Mouse (Mus musculus) neutrophil, adult 5-6 weeks (primary cell): ENCODE measurements around the gene Ice1. TPM values are rescaled to one million over a fixed set of nuclear protein-coding genes. Genes with fewer than 3 reads are reported as not detected.

Experiments used
- ATAC-seq: fragments of 151-379, 151-347 bp; 2 replicates; pipeline ENCODE4 v1.8.0; 2017; ENCODE audit warnings: mild to moderate bottlenecking, moderate TSS enrichment; ENCODE audit not compliant: insufficient number of reproducible peaks, poor library complexity, low FRiP score, severe bottlenecking; ENCODE audit errors: extremely low read depth
- total RNA-seq: library from RNA; stranded (forward); fragments of 200-1000 nt; gene quantifications from 2 replicates; pipeline ENCODE4 v1.2.3, GENCODE M21; 2017

Gene Ice1
- 71.3 and 77.3 TPM in 2 replicates for total RNA-seq

- no peak for ATAC-seq
Observed at GRCm38 (mm10) chr13:70637282-70637661, at the start of gene Ice1. Gene Ice1, minus strand, starts transcription at chr13:70637634.

GRCm38 (mm10) chr13:70685825-70686224, 48.4 kb upstream of the Ice1 start:
- no peak for ATAC-seq

DNA sequence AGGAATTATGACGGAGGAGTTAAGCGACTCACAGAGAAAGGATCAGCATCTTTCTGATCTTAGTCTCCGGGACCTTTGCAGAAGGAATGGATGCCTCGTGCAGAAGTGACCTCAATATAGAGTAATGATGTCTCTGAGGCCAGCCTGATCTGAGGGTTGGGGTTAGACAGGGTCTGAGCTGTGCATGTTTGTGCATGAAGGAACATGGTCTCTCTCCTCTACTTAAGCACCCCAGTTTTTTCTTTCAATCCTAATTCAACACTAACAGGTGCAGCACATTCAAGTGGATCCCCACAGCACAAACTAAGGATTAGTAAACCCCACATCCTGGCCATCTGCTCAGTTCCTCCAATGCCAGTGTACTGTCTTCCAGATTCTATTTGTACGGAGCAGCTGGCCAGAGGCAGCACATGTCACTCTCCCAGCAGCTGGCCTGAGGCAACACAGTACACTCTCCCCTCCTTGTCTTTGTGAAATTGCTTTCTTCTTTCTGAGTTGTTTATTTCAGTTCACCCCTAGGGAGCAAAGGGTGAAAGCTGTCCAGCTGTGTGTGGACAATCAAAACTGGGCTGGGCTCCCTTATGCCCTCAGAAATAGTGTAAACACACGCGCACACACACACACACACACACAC, 47.7 kb upstream of the Ice1 start:
- ATAC-seq: no peak

DNA sequence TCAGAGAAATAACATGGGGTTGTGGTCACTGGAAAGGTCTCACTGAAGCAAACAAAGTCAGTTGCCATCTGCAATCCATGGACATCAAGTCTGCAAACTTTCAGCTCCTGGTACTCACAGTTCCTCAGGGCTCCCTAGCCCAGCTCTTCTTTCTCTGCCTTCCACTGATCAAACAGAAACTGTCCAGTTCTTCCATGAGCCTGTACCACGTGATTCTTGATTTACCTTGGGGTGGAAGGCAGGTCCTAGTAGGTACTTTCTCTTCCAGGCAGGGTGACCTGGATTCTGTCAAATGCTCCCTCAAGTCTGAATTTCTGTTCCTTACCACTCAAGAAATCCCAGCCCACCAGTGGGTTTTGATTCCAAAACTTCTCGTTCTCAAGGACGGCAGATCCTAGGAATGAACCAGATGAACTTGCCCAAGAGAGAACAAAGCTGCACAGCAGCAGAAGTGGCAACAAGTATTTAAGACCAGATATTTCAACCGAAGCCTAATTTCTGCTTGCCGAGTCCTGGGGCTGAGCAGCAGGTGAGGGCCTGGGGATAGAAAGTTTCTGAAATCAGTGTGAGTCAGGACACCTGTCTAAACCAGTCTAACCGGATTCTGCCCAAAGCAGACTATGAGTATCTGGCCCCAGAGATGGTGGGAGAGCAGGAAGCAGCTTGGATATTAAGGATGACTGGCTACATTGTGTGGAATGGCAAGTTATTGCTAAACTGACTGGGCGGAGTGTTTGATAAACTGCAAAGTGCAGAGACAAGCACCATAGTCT, 44.2 kb upstream of the Ice1 start:
- ATAC-seq: no peak

DNA sequence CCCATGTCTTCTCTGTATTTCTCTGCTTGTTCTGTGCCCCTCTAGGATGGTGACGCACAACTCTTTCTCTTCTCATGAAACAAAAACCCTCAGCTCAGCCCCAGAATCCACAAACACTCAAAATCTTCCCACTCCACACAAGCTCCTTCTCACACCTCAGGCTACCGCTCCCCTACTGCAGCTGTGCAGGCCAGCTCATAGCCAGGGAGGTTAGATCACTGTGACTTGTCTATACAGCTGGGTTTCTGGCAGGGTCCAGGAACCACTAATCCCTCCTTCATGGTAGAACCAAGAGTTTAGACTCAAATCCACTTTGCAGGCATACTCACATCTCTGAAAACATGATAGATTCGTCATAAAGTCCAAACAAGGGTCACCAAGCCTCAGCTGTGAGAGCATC, 42.9 kb upstream of the Ice1 start:
- no peak for ATAC-seq

- ATAC-seq: no peak
Observed at GRCm38 (mm10) chr13:70677689-70678088, 40.3 kb upstream of the Ice1 start.

- no peak for ATAC-seq
Observed at GRCm38 (mm10) chr13:70676243-70677183, 39.1 kb upstream of the Ice1 start.

DNA sequence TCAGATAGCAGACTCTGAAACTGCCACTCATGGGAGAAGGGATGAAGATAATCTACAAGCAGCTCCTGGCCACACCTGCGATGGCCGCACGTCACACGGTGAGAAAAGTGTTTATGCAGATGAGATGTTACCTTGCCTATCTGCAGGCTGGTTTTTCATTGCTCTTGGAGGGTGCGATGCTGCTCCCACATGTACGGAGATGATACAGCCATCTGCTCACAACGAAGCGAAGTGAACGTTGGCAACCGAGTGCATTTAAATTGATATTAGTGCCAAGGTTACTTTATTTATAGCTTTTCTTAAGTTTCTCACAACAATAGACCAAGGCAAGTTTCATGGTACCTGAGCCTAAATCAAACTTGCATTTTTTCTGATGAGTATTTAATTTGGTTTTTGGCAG, 37.6 kb upstream of the Ice1 start:
- ATAC-seq: no peak

GRCm38 (mm10) chr13:70670080-70670479, 32.6 kb upstream of the Ice1 start:
- ATAC-seq: no peak

DNA sequence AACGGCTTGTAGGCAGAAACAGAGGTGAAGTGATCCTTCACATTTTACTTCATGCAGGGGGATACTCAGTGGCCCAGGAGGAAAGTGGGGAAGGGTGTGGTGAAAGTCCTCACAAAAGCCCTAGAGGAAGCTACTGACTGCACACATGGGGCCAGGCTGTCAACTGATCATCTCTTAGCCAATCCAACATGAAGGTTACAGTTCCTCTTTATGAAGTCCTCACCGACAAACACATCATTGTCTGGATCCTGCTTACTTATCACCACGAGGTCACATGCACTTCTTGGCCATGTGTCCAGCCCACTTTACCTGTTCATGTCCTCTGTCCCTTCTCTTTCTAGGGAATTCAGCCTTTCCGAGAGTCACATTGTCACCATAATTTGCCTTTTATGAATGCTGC, 22.3 kb upstream of the Ice1 start:
- ATAC-seq: 0 out of 2 replicates have a peak, but pooled peaks have one; percentile 51

DNA sequence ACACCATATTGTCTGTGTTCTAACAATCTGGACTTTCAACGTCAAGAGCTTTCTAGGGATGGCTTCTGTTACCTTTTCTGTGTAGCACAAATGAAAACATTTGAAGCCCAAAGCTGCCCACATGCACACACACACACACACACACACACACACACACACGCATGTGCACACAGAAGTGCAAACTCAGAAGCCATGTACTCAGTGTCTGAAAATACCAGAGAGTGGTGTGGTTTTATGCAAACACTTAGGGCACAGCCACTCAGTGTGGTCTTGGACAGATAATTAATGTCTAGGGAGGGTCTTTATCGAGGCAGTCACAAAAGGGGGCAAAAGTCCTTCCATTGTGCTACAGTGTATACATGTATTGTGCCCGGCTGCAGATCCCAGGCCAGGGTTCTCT, 19.3 kb upstream of the Ice1 start:
- no peak for ATAC-seq

DNA sequence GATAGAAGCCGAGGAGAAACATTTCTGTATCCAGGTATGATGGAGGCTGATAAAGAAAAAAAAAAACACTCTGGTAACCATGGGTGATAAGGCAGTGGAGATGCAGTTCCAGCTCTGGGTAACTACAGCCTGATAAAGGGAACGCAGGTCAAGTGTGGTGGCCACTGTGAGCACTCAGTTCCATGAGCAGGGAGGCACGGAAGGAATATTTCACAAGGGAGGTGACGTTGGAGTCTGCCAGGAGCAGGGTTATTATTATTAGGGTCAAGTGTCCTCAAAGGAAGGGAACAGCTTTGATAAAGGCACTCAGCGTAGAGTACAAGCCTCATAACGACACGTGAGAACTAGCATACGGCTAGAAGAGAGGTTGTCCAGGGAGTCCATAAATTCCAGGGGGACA, 18.9 kb upstream of the Ice1 start:
- ATAC-seq: no peak

GRCm38 (mm10) chr13:70655570-70655969, 18.1 kb upstream of the Ice1 start:
- no peak for ATAC-seq

DNA sequence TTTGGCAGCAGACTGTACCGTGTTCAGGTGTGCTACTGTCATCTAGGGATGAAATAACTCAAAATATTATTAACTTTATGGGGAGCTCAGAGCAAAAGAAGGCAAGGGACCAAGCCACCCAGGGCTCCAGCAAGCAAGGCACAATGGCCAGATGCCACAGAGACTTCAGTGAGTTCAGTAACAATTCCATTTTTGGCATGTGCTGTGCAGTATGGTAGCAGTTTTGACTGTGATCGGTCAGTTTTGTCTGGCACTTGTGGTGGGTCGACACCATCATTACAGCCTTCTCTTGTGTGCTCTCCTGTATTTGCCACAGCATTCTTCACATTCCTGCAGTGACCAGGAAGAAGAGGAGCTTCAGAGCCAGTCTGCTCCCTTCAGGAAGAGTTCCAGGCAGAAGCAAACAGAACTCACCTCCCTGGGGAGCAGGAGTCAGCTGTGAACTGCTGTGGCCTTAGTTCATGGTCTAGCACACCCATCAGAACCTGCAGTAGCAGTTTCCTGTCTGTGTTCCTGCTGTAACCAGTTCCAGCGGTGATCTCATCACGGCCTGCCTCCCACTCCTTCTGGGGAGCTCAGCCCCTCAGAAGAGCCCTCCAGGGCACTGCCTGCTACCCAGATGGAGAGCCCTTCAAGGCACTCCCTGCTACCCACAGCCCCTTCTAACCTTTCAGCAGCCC, 16.8 kb upstream of the Ice1 start:
- ATAC-seq: no peak

GRCm38 (mm10) chr13:70653457-70653856, 16.0 kb upstream of the Ice1 start:
- no peak for ATAC-seq

DNA sequence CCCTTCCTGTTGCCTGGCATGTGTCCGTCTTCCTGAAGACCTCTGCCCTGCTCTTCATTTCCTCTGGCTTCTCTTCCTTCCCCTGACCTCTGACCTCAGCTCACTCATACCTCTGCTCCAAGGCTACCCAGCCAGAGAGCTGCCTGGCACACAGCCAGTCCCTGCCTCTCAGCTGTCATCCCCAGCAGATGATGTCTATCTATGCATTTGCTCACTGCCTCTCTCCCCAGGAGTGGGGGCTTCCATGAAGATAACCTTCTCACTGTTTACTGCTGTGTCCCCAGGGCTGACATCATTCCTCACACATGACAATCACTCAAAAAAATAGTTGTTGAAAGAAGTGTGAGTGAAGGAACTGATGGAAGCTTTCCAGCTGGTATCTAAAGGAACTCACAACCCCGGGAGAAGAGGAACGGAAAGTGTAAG, 12.6 kb upstream of the Ice1 start:
- ATAC-seq: no peak

DNA sequence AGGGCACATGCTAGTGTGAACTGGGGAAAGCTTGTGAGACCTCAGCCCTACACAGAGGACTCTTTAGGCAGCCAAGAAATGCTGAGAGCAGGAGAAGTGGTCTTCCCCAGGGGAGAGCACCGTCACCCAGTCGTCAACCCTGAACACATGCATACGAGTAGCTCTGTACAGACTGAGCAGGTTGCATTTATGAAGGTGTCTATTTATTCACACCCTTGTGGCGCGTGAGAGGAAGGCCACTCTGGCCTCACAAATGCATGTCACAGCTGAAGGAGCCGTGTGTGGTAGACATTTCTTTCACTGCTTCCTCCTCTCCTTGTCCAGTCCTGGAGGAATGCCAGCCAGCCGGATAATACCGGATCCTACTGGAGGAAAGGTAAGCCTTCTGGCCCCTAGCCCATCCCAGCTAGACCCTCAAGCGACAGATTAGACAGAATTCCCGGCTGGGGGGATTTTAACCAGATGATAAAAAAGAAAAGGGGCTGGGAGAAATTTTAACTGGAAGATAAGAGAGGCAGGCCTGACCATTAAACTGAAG, 8.6 kb upstream of the Ice1 start:
- ATAC-seq: no peak

DNA sequence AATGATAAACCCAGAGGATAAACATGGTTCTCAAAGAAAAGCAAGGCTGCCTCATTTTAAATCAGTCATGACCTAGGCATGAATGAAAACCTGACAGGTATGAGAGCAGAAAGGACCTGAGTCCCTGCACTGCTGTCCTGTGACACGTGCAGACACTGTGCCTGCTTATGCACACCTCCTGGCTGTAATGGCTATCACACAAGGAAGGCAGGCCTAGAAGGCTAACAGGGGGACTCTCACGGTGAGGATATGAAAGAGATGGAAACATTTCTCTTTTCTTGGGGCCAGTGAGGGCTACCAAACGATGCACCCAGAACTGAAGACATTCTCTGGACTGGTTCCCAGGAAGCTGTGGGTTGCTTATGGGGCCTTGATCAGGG, 6.6 kb upstream of the Ice1 start:
- ATAC-seq: no peak
